Mouse (Mus musculus) natural killer cell, adult 2 months (primary cell): ENCODE data around the gene Gtpbp1.

Experiments
- DNase-seq, 2 experiments: peaks; one replicate each; pipeline ENCODE4 v3.0.0; 2022; ENCODE audit warnings: low spot score in 2 of 2

Gtpbp1 gene

DNA sequence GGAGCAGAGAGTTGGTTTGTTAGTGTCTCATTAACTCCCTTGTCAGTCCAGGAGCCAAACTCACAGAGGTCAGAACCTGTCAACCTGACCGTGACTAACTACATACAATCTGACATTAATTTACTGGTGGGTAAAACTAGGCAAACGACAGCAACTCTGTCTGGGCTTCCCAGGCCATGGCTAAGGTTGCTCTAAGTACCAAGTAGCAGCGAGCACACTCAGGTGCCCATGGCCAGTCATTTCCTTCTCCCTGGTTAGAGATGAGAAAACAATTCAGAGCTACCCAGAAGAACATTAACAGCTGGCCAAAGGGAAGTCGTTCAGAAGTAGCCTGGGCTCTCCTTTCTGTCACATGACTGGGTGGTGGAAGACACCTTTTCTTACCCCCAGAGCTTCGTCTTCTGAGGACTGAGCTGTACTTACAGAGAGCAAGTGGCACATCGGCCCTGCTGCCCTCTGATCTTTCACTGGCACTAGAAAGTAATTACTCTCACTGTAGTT is 5.5 kb upstream of the Gtpbp1 start:
- DNase-seq: no peak

- DNase-seq: no peak
Measured at GRCm38 (mm10) chr15:79686046-79686869, 4.4 kb upstream of the Gtpbp1 start.

DNA sequence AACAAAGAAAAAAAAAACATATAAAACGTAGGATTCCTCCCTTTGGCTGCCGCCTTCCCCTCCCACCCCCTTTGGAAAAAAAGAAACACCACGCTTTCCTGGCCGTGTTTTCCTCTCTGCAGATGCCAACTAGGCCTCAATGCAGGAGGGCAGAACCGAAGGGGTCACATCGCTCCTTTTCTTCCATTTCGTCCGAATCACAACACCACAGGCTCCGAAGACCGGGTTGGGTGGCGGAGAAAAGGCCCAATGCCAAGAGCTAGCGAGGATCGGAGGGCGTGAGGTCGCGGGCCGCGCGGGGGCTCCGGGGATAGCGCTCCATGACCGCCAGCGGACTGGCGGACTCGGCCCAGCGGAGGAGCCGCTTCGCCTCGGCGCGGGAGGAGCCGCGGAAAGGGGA is 3.5 kb upstream of the Gtpbp1 start:
- DNase-seq: no peak

DNA sequence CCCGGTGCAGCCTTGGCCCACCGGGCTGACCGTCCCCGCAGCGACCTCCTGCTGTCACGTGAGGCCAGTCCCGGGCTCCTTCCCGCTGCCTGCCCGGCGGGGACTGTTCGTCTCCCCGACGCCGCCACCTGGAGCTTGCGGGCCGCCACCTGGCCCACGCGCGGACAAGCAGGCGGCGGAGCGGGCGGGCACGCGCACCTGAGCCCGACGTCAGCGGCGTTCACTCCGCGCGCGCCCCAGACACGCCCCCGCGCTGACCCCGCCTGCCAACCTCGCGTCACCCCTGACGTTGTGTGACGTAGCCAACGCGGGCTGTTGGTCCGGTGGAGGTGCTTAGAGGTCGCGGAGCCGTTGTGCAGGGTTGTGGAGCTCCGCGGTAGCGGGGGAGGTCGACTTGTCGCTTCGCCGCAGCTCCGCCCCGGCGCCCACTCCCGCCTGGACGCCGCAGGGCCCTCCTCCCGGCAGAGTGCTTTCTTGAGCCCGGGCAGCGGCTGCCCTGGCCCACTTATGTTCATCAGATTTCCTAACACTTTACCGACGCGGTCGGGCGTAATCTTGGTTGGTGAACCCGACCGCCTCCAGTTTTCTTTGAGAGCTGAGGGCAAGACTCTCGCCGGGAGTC is 2.9 kb upstream of the Gtpbp1 start, which contains the start of gene Josd1:
TSS of gene Josd1 (minus strand) at position 274 of the 622 bp plus-strand sequence.
- DNase-seq: peak; percentile 97 to 98

DNA sequence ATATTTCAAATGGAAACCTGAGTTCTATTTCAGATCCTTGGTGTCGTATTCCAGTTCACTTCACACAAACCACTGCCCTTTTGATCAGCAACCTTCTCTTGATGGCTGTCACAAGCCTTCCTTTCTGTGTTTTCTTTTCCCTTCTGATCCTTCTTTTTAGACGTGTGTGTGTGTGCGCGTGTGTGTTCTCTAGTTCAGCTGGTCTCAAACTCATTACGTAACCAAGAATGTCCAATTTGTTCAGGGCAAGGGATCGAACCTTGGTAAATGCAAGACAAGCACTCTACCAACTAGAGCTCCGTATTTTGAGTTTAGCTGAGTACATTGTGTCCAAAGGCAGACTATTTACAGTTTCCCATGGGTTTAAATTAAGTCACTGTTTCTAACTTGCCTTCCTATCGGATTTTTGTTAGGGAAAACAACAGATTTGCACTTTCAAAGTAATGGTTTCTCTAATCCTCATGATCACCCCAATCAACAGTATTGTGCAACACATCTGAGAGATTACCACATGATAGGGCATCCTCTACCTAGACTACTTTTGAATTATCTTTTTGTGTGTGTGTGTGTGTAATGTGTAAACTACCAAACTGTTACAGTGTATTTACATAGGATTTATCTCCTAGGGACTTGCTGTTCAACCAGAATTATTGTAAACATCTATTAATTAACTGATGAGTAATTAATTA is 2.2 kb upstream of the Gtpbp1 start:
- DNase-seq: no peak

GRCm38 (mm10) chr15:79689662-79690425 is 801 bp upstream of the Gtpbp1 start:
- no peak for DNase-seq

DNA sequence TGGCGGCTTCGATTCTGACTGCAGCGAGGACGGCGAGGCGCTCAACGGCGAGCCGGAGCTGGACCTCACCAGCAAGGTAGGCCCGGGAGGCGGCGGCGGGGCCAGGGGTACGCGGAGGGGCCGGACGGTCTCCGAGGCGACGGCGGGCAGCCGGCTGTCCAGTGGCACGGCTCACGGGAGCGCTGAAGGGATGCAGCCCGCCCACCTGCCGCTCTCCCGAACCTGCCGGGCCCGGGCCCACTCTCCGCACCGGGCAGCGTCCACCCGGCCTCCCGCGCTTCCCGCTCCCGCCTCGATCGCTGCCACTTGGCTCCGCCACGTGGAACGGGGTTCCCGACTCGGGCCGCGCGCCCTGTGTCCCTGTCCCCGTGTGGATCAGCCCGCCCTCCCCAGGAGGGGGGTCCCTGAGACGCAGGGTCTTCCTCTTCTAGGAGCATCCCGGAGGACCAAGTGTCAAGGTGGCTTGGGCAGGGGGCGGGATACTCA is 421 bp downstream of the Gtpbp1 start:
- DNase-seq: no peak

DNA sequence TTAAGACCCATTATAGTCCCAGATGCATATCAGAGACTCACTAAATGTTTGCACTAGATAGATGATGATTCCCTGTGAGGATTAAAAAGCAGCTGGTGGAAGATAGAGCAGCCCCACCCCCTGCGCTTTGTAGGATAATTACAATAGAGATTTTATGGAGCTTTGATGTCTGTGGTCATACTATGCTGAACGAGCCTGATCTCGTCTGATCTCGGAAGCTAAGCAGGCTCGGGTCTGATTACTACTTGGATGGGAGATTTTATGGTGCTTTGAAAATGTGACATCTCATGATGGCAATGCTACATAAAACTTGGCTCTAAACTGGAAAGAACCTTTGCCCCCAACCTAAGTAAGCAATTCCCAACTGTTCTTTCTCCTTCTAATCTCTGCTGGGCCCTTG is 1.7 kb downstream of the Gtpbp1 start:
- no peak for DNase-seq

DNA sequence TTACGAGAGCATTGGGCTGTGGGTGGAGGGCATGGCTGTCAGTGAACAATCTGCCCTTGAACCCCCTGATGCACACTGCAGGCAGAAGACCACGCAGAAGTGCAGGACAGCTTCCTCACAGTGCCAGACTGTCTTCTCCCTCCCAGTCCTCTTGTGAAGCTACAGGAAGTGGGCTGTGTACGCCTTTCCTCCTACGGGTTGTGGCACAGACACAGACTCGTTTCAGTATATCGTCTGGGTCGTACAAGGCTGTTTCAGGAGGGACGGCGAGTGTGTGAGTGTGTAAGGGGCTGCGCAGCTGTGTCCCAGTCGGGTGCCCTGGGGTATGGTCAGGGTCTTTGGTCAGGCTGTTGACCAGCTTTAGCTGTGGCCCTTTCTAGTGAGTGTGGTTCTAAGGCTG is 3.1 kb downstream of the Gtpbp1 start:
- DNase-seq: peak; percentile 65 to 68

DNA sequence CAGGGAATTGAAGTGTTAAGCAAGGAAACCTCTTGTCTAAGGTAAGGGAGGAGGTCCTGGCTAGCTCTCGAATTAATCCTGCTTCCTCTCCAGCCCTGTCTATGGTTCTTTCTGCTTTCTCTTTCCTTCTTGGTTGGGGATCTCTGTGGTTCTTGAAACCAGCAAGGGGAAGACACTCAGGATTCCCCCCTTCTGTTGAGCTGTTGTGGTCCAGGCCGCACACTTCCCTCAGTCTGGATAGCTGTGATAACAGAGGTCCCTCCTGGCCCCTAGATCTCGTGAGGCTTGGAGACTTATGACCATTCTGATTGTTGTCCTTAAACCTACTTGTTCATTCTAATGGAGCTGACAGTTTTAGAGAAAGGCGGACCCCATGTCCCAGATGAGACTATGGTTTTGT is 3.9 kb downstream of the Gtpbp1 start:
- peak in 1 of 2 experiments; percentile 26 for DNase-seq

DNA sequence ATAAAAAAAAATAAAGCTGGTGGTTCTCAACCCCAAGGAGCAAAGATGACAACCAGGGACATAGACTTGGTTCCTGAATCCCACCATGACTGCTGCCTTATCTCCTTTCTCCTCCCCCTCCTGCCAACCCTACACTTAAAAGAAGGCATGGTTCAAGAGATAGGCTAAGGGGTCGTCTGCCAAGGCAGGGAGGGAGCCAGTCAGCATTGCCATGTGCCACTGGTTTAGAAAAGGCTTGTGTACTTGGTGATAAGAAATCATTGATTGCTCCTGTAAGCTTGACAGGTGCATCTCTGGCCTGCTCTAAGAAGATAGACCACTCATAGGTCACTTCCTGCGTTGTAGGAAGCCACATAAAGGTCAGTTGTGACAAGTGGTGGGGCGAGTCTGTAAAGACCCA is 4.9 kb downstream of the Gtpbp1 start:
- DNase-seq: peak in 1 of 2 experiments; percentile 26

DNA sequence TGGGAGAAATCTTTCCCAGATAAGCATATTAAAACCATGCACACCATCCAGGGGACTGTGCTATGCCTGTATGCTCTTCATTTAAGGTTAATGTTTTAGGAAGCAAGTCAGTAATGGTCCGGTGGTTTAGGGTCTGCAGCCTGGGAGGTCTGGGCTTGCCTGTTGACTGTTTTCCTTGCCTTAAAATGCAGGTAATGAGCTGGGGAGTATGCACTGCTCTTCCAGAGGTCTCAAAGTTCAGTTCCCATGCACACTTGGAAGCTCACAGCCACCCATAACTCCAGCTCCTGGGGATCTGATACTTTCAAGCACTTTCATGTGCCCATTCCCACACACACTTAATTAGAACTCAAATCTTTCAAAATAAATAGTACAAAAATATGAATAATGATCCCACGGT is 5.9 kb downstream of the Gtpbp1 start:
- no peak for DNase-seq

DNA sequence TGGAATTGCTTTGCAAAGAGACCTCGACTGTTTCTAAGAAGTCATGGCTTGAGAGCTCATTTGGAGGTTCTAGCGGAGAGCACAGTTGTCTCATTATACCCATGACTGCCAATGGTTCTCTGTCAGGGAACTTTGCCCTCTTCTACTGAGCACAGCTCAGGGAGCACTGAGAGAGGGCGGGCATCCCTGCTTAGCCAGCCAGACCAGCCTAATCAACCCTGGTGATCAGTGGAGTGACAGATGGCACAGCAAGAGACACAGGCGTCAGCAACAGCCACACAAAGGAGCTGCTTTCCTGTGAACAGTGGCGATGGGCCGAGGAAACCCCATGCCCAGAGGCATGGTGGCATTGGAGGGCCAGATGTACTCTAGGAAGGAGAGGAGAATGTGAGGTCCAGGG is 6.4 kb downstream of the Gtpbp1 start:
- no peak for DNase-seq

- no peak for DNase-seq
Measured at GRCm38 (mm10) chr15:79697558-79698187, 7.0 kb downstream of the Gtpbp1 start.

GRCm38 (mm10) chr15:79706603-79707214 is 16.1 kb downstream of the Gtpbp1 start:
- DNase-seq: no peak

- no peak for DNase-seq
Measured at GRCm38 (mm10) chr15:79708229-79708822, 17.7 kb downstream of the Gtpbp1 start.

- no peak for DNase-seq
Measured at GRCm38 (mm10) chr15:79715646-79716045, 25.0 kb downstream of the Gtpbp1 start.

GRCm38 (mm10) chr15:79716710-79717109 is 26.1 kb downstream of the Gtpbp1 start:
- DNase-seq: no peak

DNA sequence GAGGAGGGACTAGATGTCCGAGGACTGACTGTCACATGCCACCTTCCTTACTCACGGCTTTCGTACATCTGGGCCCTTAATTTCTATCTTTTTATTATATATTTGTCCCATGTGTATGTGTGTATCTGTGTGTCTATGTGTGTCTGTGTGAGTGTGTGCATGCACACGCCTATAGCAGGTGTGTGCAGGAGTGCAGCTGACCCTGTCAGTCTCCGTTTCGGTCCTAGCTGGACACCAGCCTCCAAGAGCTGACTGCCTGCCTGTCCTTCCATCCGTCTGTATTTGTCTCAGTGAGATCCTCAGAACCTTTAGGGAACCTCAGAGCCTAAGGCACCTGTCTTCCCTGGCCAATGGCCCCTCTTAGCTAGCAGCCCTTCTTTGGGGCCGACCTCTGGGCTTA is 29.6 kb downstream of the Gtpbp1 start:
- DNase-seq: no peak

GRCm38 (mm10) chr15:79720796-79721195 is 30.2 kb downstream of the Gtpbp1 start:
- DNase-seq: no peak
